Mouse (Mus musculus) myocyte (in vitro differentiated cells): ENCODE measurements around the gene Atp6ap1l. TPM values are rescaled to one million over a fixed set of nuclear protein-coding genes. Genes with fewer than 3 reads are reported as not detected.

Experiments used
- H3K27me3 ChIP-seq: one replicate; pipeline ENCODE4 v1.6.1; 2011; ENCODE audit not compliant: control insufficient read depth, insufficient read depth, insufficient read length
- H3K36me3 ChIP-seq: one replicate; pipeline ENCODE4 v1.6.1; 2011; ENCODE audit not compliant: control insufficient read depth, insufficient read depth
- H3K4me2 ChIP-seq: one replicate; pipeline ENCODE4 v1.6.1; 2011; ENCODE audit warnings: low read depth, control low read depth
- H3K4me3 ChIP-seq: one replicate; pipeline ENCODE4 v1.5.1; 2011; ENCODE audit warnings: mild to moderate bottlenecking, control low read depth, moderate library complexity
- H3K79me2 ChIP-seq: one replicate; pipeline ENCODE4 v1.6.1; 2011; ENCODE audit not compliant: control insufficient read depth, insufficient read depth
- H3ac ChIP-seq: one replicate; pipeline ENCODE4 v1.6.1; 2011; ENCODE audit not compliant: control insufficient read depth, insufficient read length
- CEBPB ChIP-seq: IDR thresholded peaks from 2 replicates; pipeline ENCODE4 v1.6.1; 2011; ENCODE audit warnings: mild to moderate bottlenecking, moderate library complexity; ENCODE audit not compliant: poor library complexity, insufficient read depth, severe bottlenecking
- E2F4 ChIP-seq: IDR thresholded peaks from one replicate; pipeline ENCODE4 v1.6.1; 2011; ENCODE audit warnings: mild to moderate bottlenecking, control low read depth, moderate library complexity; ENCODE audit not compliant: insufficient read depth
- MAX ChIP-seq: IDR thresholded peaks from one replicate; pipeline ENCODE4 v1.6.1; 2011; ENCODE audit warnings: low read depth, mild to moderate bottlenecking, control low read depth
- MYOD1 ChIP-seq, 3 experiments: IDR thresholded peaks; one replicate each; pipeline ENCODE4 v1.6.1; 2011; ENCODE audit warnings: control low read depth in 2 of 3, low read depth in 2 of 3, mild to moderate bottlenecking in 2 of 3, moderate library complexity in 1 of 3; ENCODE audit not compliant: insufficient read length in 2 of 3, control insufficient read depth in 1 of 3
- MYOG ChIP-seq, 3 experiments: IDR thresholded peaks; one replicate each; pipeline ENCODE4 v1.6.1; 2011; ENCODE audit warnings: control low read depth in 2 of 3, low read depth in 2 of 3, mild to moderate bottlenecking in 2 of 3; ENCODE audit not compliant: insufficient read length in 2 of 3, control insufficient read depth in 1 of 3, insufficient read depth in 1 of 3
- REST ChIP-seq: IDR thresholded peaks from one replicate; pipeline ENCODE4 v1.6.1; 2011; ENCODE audit warnings: mild to moderate bottlenecking, control low read depth, moderate library complexity; ENCODE audit not compliant: insufficient read depth, insufficient read length
- SRF ChIP-seq: IDR thresholded peaks from one replicate; pipeline ENCODE4 v1.6.1; 2011; ENCODE audit warnings: low read depth; ENCODE audit not compliant: control insufficient read depth, insufficient read length
- USF1 ChIP-seq: IDR thresholded peaks from one replicate; pipeline ENCODE4 v1.6.1; 2011; ENCODE audit warnings: low read depth, mild to moderate bottlenecking, control low read depth, moderate library complexity
- polyA plus RNA-seq: library from polyadenylated mRNA; unstranded; fragments of >200 nt; fragmentation: generic; extraction: Trizol; gene quantifications from one replicate; pipeline ENCODE4 v1.2.1, GENCODE M21; 2012; ENCODE audit warnings: missing spikeins

The Atp6ap1l gene
- polyA plus RNA-seq, 1 experiment: not detected

GRCm38 (mm10) chr13:90833641-90834207 lies 71.4 kb downstream of the Atp6ap1l start:
- Histone ChIP-seq H3K4me3 (no peak overlapping the region), H3K79me2 (no peaks in the 10 kb centered on the region), H3K27me3 (no peaks in the 10 kb centered on the region), H3K4me2 (no peak overlapping the region), H3ac (no peak overlapping the region), H3K36me3 (no peaks in the 10 kb centered on the region)
- TF ChIP-seq MYOD1 (IDR thresholded peaks at IDR 0.05; ENCODE audit: control insufficient read depth in 1 of 3, insufficient read length in 2 of 3, low read depth in 2 of 3): no peak
- TF ChIP-seq SRF: no peak
- no peak for TF ChIP-seq USF1
- no peak for TF ChIP-seq E2F4
- no peak for TF ChIP-seq MYOG (IDR thresholded peaks at IDR 0.05; ENCODE audit: control insufficient read depth in 1 of 3, insufficient read depth in 1 of 3, insufficient read length in 2 of 3, low read depth in 2 of 3)
- no peak for TF ChIP-seq MAX
- TF ChIP-seq REST: no peak
- TF ChIP-seq CEBPB: no peak

Other genes starting within 250 kb of the Atp6ap1l start
- gene Rps23, start 17.6 kb upstream of the Atp6ap1l start, polyA plus RNA-seq: 1,782 TPM